Mouse (Mus musculus) stomach, embryonic 16.5 days (tissue): ENCODE measurements at regions not wholly inside any gene's neighbourhood (a gene's known extent, or its start where the extent isn't known, plus 50 kb on each side); places are given as distances from the start of the nearest gene placed in this dataset.

Source experiments
- ATAC-seq: fragments of 200-750 bp; cut with Nextera tagmentation; 2 replicates; pipeline ENCODE4 v1.8.0; 2017; ENCODE audit warnings: moderate number of reproducible peaks, moderate TSS enrichment; ENCODE audit not compliant: insufficient read depth, low FRiP score
- H3K27ac ChIP-seq: fragments of 300-500 bp; sonication (generic); 2 replicates; pipeline ENCODE4 v1.5.1; 2014; ENCODE audit warnings: low read length
- H3K27me3 ChIP-seq: fragments of 300-500 bp; sonication (generic); 2 replicates; pipeline ENCODE4 v1.6.1; 2014; ENCODE audit warnings: low read length, control low read depth, mixed read lengths; ENCODE audit not compliant: control insufficient read depth, insufficient read depth
- H3K36me3 ChIP-seq: fragments of 300-500 bp; sonication (generic); 2 replicates; pipeline ENCODE4 v1.6.1; 2014; ENCODE audit warnings: low read length; ENCODE audit not compliant: control insufficient read depth, insufficient read depth
- H3K4me1 ChIP-seq: fragments of 300-500 bp; sonication (generic); 2 replicates; pipeline ENCODE4 v1.6.1; 2014; ENCODE audit warnings: low read length, control low read depth, mixed read lengths; ENCODE audit not compliant: control insufficient read depth, insufficient read depth
- H3K4me2 ChIP-seq: fragments of 300-500 bp; sonication (generic); 2 replicates; pipeline ENCODE4 v1.6.1; 2014; ENCODE audit warnings: low read depth, low read length, mixed read lengths
- H3K4me3 ChIP-seq: fragments of 300-500 bp; sonication (generic); replicated peaks from 2 replicates; pipeline ENCODE4 v1.5.1; 2014; ENCODE audit warnings: mild to moderate bottlenecking, low read length
- H3K9ac ChIP-seq: fragments of 300-500 bp; sonication (generic); 2 replicates; pipeline ENCODE4 v1.6.1; 2014; ENCODE audit warnings: low read length
- H3K9me3 ChIP-seq: fragments of 300-500 bp; sonication (generic); replicated peaks from 2 replicates; pipeline ENCODE4 v1.6.1; 2016; ENCODE audit warnings: low read length, control low read depth; ENCODE audit not compliant: control insufficient read depth
- WGBS: fragments of 180-500 bp; shearing (Covaris S2); extraction: QIAGEN DNeasy Blood & Tissue Kit; methylation state at CpG from one replicate; pipeline ENCODE4 v1.1.7; 2014; 5-methylcytosine and 5-hydroxymethylcytosine counted together

DNA sequence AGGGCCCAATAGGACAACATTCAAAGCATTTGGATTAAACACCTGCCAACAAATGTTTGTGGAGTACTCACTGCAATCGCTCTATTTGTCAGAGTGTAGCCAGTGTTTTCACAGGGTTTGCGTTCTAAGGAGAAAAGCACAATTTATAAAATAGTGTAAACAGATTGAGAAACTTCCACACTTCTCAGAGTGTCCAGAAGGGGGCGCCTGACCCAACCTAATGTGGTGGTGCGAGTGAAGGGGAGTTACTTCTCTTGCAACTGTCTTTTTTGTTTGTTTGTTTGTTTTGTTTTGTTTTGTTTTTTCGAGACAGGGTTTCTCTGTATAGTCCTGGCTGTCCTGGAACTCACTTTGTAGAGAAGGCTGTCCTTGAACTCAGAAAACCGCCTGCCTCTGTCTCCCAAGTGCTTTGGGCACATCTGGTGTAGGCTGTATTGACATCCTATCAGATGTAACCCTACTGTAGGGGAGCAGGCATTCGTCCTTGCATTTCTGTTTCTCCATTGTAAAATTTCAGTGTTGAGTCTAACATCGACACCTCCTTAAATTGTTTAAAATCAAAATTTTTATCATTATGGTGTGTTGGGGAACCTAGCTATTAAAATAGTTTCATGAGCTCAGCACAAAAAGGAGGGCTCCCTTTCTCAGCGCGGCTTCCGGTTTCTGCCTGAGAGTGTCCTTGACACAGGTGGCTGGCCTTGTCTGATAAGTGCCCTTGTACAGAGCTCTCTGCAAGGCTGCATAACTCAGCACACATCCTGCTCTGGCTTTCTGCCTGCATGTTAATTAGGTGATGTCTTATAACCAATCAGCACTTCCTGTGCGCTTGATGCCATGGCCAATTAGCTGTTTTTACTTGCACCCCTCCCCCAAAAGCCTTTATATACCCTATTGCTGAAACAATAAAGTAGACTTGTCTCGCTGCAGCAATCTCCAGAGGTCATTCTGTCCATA lies 307.0 kb downstream of the Fam84a start:
- Histone ChIP-seq H3K9me3 (0 out of 2 replicates have a peak, but pooled peaks cover 2% of the 10 kb centered on the region), H3K4me2 (no peak overlapping the region), H3K36me3 (no peaks in the 10 kb centered on the region), H3K27ac (no peak overlapping the region), H3K4me3 (no peak overlapping the region), H3K27me3 (no peaks in the 10 kb centered on the region), H3K9ac (no peak overlapping the region), H3K4me1 (no peaks in the 10 kb centered on the region)
- ATAC-seq: no peak
- 57% methylated on average over 13 of the region's 13 CpGs for WGBS

- no peak overlapping the region for H3K4me2 ChIP-seq
- ATAC-seq: no peak
- H3K36me3 ChIP-seq: no peaks in the 10 kb centered on the region
- no peaks in the 10 kb centered on the region for H3K4me1 ChIP-seq
- H3K9ac ChIP-seq: no peak overlapping the region
- H3K27me3 ChIP-seq: no peaks in the 10 kb centered on the region
- 0 out of 2 replicates have a peak, but pooled peaks cover 2% of the 10 kb centered on the region for H3K9me3 ChIP-seq
- no peak overlapping the region for H3K4me3 ChIP-seq
- no peak overlapping the region for H3K27ac ChIP-seq
- WGBS: 58% methylated on average over 5 of the region's 5 CpGs
Observed at GRCm38 (mm10) chr12:13843423-13844080, 308.3 kb downstream of the Fam84a start.

DNA sequence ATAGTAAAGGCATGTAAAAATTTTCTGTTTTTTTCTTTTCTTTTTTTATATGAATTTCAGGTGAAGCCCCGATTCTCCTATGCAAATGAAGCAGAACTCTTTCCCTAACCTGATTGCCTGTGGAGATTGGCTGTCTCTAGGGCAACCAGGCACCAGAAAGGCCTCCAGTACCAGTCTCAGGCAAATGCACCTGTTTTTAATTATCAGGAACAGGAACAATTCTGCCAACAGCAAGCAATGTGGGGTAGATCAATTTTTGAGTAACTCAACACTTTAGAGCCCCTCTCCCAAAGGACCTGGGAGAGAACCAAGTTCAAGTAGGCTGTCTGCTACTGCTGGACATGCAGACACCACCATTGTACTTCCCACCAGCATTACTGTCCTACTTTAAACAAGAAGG lies 310.6 kb downstream of the Fam84a start:
- no peak for ATAC-seq

DNA sequence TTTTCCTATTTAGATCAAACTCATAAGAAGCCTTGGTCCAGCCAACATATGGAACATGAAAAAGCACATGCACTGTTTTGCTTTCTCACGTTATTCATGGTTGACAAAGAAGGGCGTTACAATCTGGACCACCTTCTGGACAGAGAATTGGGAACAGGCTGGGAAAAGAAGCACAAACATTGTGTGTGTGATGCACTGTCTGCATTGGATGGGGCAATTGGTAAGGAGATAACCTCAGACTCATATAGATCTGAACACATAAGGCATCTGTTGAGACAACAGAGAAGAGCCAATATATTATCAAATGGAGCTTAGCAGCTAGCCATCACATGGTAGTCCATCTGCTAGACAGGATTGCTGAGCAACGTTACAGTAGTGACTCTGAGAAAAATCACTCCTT lies 317.1 kb downstream of the Fam84a start:
- H3K36me3 ChIP-seq: no peaks in the 10 kb centered on the region
- H3K9ac ChIP-seq: no peak overlapping the region
- H3K27ac ChIP-seq: no peak overlapping the region
- H3K27me3 ChIP-seq: no peaks in the 10 kb centered on the region
- no peak overlapping the region for H3K4me2 ChIP-seq
- no peaks in the 10 kb centered on the region for H3K4me1 ChIP-seq
- ATAC-seq: no peak
- 83% methylated on average over 3 of the region's 3 CpGs for WGBS
- no peaks in the 10 kb centered on the region for H3K9me3 ChIP-seq
- H3K4me3 ChIP-seq: no peak overlapping the region

More for the DNA sequence above, 310.6 kb downstream of the Fam84a start:
- no peak overlapping the region for H3K4me2 ChIP-seq
- no peak overlapping the region for H3K27ac ChIP-seq
- no peaks in the 10 kb centered on the region for H3K27me3 ChIP-seq
- WGBS: 79% methylated on average over 1 of the region's 1 CpGs
- no peaks in the 10 kb centered on the region for H3K36me3 ChIP-seq
- no peak overlapping the region for H3K9ac ChIP-seq
- H3K4me1 ChIP-seq: no peaks in the 10 kb centered on the region
- no peaks in the 10 kb centered on the region for H3K9me3 ChIP-seq
- no peak overlapping the region for H3K4me3 ChIP-seq

DNA sequence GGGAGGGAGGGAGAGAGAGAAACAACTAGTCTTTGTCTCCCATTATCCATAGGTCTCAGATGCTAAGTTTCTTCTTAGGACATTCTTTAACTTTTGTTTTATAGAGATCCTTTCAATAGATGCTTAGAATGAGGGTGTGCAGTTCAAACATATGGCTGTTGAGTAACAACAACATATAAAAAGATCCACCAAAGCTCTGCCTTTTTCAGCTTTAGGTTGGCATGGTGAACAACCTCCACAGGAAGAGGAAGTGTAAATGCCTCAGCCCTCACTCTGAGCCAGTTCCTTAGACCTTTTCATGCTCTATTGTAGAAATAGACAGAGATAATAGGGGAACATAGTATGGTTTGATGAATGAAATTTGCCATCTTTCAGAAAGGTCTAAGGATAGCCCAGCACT lies 326.0 kb downstream of the Fam84a start:
- no peak overlapping the region for H3K4me2 ChIP-seq
- ATAC-seq: no peak
- no peaks in the 10 kb centered on the region for H3K27me3 ChIP-seq
- H3K27ac ChIP-seq: no peak overlapping the region
- H3K9ac ChIP-seq: no peak overlapping the region
- no peaks in the 10 kb centered on the region for H3K36me3 ChIP-seq
- no peak overlapping the region for H3K4me3 ChIP-seq
- no peaks in the 10 kb centered on the region for H3K9me3 ChIP-seq
- no peaks in the 10 kb centered on the region for H3K4me1 ChIP-seq

DNA sequence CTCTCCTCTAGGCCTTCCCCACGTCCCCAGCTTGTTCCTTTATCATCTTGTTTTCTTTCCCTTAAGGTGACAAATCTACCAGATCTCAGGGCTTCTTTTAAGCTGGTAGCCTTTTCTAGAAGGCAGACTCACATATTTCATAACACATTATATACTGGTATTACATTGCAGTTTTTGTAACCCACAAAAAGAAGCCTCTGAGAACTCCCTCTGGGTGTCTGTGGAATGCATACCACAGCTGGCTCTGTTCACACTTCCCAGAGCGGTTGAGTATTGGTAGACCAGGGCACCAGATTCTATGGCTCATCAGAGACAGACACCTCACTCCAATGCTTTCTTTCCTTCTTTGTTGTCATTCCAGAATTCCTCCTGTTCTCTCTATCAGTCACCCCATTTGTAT lies 336.4 kb downstream of the Fam84a start:
- no peak for ATAC-seq
- Histone ChIP-seq H3K27ac (no peak overlapping the region), H3K9ac (no peak overlapping the region), H3K36me3 (no peaks in the 10 kb centered on the region), H3K9me3 (no peaks in the 10 kb centered on the region), H3K4me2 (no peak overlapping the region), H3K4me3 (no peak overlapping the region), H3K4me1 (no peaks in the 10 kb centered on the region), H3K27me3 (no peaks in the 10 kb centered on the region)
- WGBS: 64% methylated on average over 2 of the region's 2 CpGs

- Histone ChIP-seq H3K4me1 (no peaks in the 10 kb centered on the region), H3K27me3 (no peaks in the 10 kb centered on the region), H3K27ac (no peak overlapping the region), H3K36me3 (no peaks in the 10 kb centered on the region), H3K4me3 (no peak overlapping the region), H3K4me2 (no peak overlapping the region), H3K9me3 (no peaks in the 10 kb centered on the region), H3K9ac (no peak overlapping the region)
- WGBS: 72% methylated on average over 2 of the region's 2 CpGs
- no peak for ATAC-seq
Observed at GRCm38 (mm10) chr12:13810155-13810515, 341.7 kb downstream of the Fam84a start.

GRCm38 (mm10) chr12:13809291-13810154 lies 342.3 kb downstream of the Fam84a start:
- Histone ChIP-seq H3K9me3 (no peaks in the 10 kb centered on the region), H3K9ac (no peak overlapping the region), H3K4me1 (no peaks in the 10 kb centered on the region), H3K36me3 (no peaks in the 10 kb centered on the region), H3K27ac (no peak overlapping the region), H3K27me3 (no peaks in the 10 kb centered on the region), H3K4me2 (no peak overlapping the region), H3K4me3 (no peak overlapping the region)
- WGBS: 68% methylated on average over 6 of the region's 6 CpGs
- ATAC-seq: peak; percentile 78; the same call in 1 of the 2 replicates

DNA sequence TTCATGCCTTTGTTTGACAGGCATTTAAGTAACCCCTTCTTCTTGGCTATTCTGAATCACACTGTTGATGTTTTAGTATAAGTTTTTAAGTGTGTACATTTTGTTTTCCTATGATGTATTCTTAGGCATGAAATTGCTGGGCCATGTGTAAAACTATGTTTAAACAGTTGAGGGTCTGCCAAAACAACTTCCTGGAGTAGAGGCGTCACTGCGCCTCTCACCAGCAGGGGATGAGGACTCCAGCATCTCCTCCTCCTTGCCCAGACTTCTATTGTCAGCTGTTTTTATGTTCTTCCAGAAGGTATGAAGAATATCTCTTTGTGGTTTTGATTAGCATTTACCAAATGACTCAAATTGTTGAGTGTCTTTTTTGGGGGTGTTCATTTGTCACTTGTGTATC lies 372.1 kb downstream of the Fam84a start:
- H3K4me3 ChIP-seq: no peak overlapping the region
- H3K4me1 ChIP-seq: no peaks in the 10 kb centered on the region
- H3K9ac ChIP-seq: no peak overlapping the region
- 61% methylated on average over 2 of the region's 2 CpGs for WGBS
- no peak overlapping the region for H3K4me2 ChIP-seq
- no peaks in the 10 kb centered on the region for H3K9me3 ChIP-seq
- no peaks in the 10 kb centered on the region for H3K36me3 ChIP-seq
- H3K27me3 ChIP-seq: no peaks in the 10 kb centered on the region
- no peak overlapping the region for H3K27ac ChIP-seq
- ATAC-seq: no peak
